Mouse (Mus musculus): ENCODE data around the gene Asgr1. TPM values are rescaled to one million over a fixed set of nuclear protein-coding genes. Genes with fewer than 3 reads are reported as not detected.

Asgr1 gene
- total and polyA plus RNA-seq, 3 experiments: 0.31 TPM; not detected in 2

DNA sequence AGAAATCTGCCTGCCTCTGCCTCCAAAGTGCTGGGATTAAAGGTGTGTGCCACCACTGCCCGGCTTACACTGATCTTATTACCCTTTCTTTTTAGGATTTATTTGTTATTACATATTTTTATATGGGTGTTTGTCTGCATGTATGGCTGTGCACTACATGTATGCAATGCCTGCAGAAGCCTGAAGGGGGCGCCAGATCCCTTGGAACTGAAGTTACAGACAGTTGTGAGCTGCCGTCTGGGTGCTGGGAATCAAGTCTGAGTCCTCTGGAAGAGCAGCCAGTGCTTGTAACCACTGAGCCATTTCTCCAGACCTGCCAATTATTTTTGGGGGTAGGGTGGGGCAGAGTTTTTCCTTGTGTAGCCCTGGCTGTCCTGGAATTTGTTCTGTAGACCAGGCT lies 9.2 kb downstream of the Asgr1 start:
- Histone ChIP-seq H3K4me1 (ENCODE audit: control insufficient read depth in 1 of 2, insufficient read depth in 2 of 2, low read length in 2 of 2) (no peaks in the 10 kb centered on the region; a peak in 1 of 4 replicates), H3K36me3 (ENCODE audit: control insufficient read depth in 1 of 2, insufficient read depth in 2 of 2, low read length in 2 of 2) (no peaks in the 10 kb centered on the region), H3K27me3 (ENCODE audit: control insufficient read depth in 1 of 2, insufficient read depth in 2 of 2, low read length in 2 of 2) (no peaks in the 10 kb centered on the region), H3K79me2 (ENCODE audit: control insufficient read depth, insufficient read depth, low read length, poor library complexity) (no peaks in the 10 kb centered on the region), H3K27ac (ENCODE audit: control insufficient read depth, low read depth, low read length) (no peak overlapping the region), H3K9me3 (replicated peaks; ENCODE audit: insufficient read depth, low read length) (no peaks in the 10 kb centered on the region), H3K4me3 (ENCODE audit: control insufficient read depth in 1 of 2, insufficient read depth in 1 of 2, low read depth in 2 of 2, low read length in 2 of 2) (no peak overlapping the region), H3K9ac (ENCODE audit: control insufficient read depth, low read depth, low read length, poor library complexity, severe bottlenecking) (no peak overlapping the region)
- no peak for DNase-seq (ENCODE audit: low read depth, low spot score)
- TF ChIP-seq CTCF (IDR thresholded peaks at IDR 0.05 in 2 of 3, conservative IDR thresholded peaks at IDR 0.05 in 1 of 3; ENCODE audit: control insufficient read depth in 1 of 3, insufficient read depth in 1 of 3, low read depth in 2 of 3, low read length in 3 of 3, poor library complexity in 1 of 3, severe bottlenecking in 1 of 3) (peak; percentile 21 to 36 (median 27); a peak in 5 of 6 replicates), MAZ (IDR thresholded peaks at IDR 0.05; ENCODE audit: low read depth, low read length) (no peak)

DNA sequence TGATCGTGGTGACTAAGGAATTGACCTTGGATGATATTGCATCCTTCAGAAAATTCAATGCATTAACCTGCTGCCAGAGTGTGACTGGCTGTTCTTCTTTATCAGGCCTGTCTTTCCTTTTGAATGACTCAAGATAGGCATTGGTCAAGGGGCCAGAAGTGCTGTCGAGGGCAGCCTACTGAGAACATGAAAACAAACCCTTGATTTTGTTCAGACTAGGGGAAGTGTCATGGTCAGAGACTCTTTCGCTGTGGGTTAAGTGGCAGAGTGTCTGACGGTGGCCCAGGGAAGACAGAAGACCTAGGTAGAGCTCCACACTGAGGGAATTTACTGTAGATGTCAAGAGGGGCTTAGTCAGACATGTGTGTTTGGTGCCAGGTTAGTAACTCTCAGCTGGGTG lies 12.8 kb downstream of the Asgr1 start:
- H3K79me2 ChIP-seq (ENCODE audit: control insufficient read depth, insufficient read depth, low read length, poor library complexity): no peaks in the 10 kb centered on the region
- no peak for DNase-seq (ENCODE audit: low read depth, low spot score)
- H3K4me1 ChIP-seq (ENCODE audit: control insufficient read depth in 1 of 2, insufficient read depth in 2 of 2, low read length in 2 of 2): no peaks in the 10 kb centered on the region; a peak in 1 of 4 replicates
- no peak overlapping the region for H3K27ac ChIP-seq (ENCODE audit: control insufficient read depth, low read depth, low read length)
- no peak overlapping the region for H3K4me3 ChIP-seq (ENCODE audit: control insufficient read depth in 1 of 2, insufficient read depth in 1 of 2, low read depth in 2 of 2, low read length in 2 of 2)
- H3K36me3 ChIP-seq (ENCODE audit: control insufficient read depth in 1 of 2, insufficient read depth in 2 of 2, low read length in 2 of 2): no peaks in the 10 kb centered on the region
- H3K9me3 ChIP-seq (replicated peaks; ENCODE audit: insufficient read depth, low read length): no peaks in the 10 kb centered on the region
- no peak overlapping the region for H3K9ac ChIP-seq (ENCODE audit: control insufficient read depth, low read depth, low read length, poor library complexity, severe bottlenecking)
- H3K27me3 ChIP-seq (ENCODE audit: control insufficient read depth in 1 of 2, insufficient read depth in 2 of 2, low read length in 2 of 2): no peaks in the 10 kb centered on the region
- TF ChIP-seq RCOR1 (IDR thresholded peaks at IDR 0.05; ENCODE audit: low read depth, low read length) (no peak), ETS1 (IDR thresholded peaks at IDR 0.05; ENCODE audit: low read depth, low read length) (no peak), CHD1 (IDR thresholded peaks at IDR 0.05; ENCODE audit: low read depth, low read length) (no peak), TBP (IDR thresholded peaks at IDR 0.05; ENCODE audit: low read depth, low read length) (no peak), MYB (IDR thresholded peaks at IDR 0.05; ENCODE audit: low read depth, low read length) (no peak), TAL1 (IDR thresholded peaks at IDR 0.05; ENCODE audit: low read length) (no peak), MAZ (IDR thresholded peaks at IDR 0.05; ENCODE audit: low read depth, low read length) (no peak), ZC3H11A (IDR thresholded peaks at IDR 0.05; ENCODE audit: low read depth, low read length) (no peak), NRF1 (IDR thresholded peaks at IDR 0.05; ENCODE audit: insufficient read depth, low read depth, low read length, poor library complexity, severe bottlenecking) (no peak), ELF1 (IDR thresholded peaks at IDR 0.05; ENCODE audit: low read depth, low read length) (no peak), POLR2A (IDR thresholded peaks at IDR 0.05; ENCODE audit: control insufficient read depth in 1 of 2, insufficient read depth in 1 of 2, low read depth in 1 of 2, low read length in 2 of 2, poor library complexity in 1 of 2) (no peak), GABPA (IDR thresholded peaks at IDR 0.05; ENCODE audit: low read depth, low read length) (no peak), TCF12 (IDR thresholded peaks at IDR 0.05; ENCODE audit: low read depth, low read length) (no peak), MEF2A (IDR thresholded peaks at IDR 0.05; ENCODE audit: extremely low read depth, insufficient replicate concordance, low read depth, low read length, poor library complexity, severe bottlenecking) (no peak), MAFK (IDR thresholded peaks at IDR 0.05; ENCODE audit: borderline replicate concordance, low read depth, low read length) (no peak), EP300 (IDR thresholded peaks at IDR 0.05; ENCODE audit: low read depth in 1 of 2, low read length in 2 of 2) (no peak), USF1 (IDR thresholded peaks at IDR 0.05; ENCODE audit: low read depth, low read length) (no peak), E2F4 (IDR thresholded peaks at IDR 0.05; ENCODE audit: borderline replicate concordance, low read depth, low read length) (no peak), CHD2 (IDR thresholded peaks at IDR 0.05; ENCODE audit: low read length) (no peak), USF2 (IDR thresholded peaks at IDR 0.05; ENCODE audit: borderline replicate concordance in 1 of 2, insufficient read depth in 1 of 2, low read depth in 1 of 2, low read length in 2 of 2) (no peak)
